27 mouse cellular contexts compared by ENCODE assay signal in the genomic region with DNA sequence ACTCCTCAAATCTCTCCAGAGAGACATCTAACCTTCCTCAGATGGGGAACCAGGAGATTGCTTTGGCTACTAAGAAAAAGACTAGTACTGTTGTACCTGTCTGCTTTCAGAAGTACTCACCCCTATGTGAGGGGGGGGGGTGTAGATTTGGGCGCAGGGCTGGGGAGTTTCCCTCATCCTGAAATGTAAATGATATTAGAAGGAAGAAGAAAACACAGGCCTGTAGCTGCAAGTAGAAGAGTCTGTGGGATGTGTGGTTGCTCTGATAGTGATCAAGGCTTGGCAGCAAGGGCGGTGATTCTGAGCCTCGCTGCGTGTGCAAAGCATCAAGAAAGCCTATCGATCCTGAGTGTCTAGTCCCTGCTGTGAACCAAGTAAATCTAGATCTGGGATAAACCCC. TPM values are rescaled to one million over a fixed set of nuclear protein-coding genes. Genes with fewer than 3 reads are reported as not detected.
"Had no signal": no experiment of that assay in that cellular context is flagged by ENCODE, and none has a peak within 500 bp of the region (broad histone marks: within the 10 kb centered on the region; RNA-seq: fewer than 3 reads in every experiment).

No protein-coding gene starts in this region.

- H3K9ac ChIP-seq: limb, embryonic 12.5 days; limb, embryonic 15.5 days; liver, embryonic 14.5 days; liver, postnatal 0 days; lung, embryonic 14.5 days; midbrain, embryonic 13.5 days had no signal

- H3K4me1 ChIP-seq: limb, embryonic 12.5 days; limb, embryonic 15.5 days; midbrain, embryonic 10.5 days; midbrain, embryonic 13.5 days had no signal

- H3K27me3 ChIP-seq: limb, embryonic 12.5 days; limb, embryonic 15.5 days; midbrain, embryonic 13.5 days had no signal

- DNase-seq: kidney, adult 8-10 months; kidney, postnatal 14 days; kidney, postnatal 4 days; left cerebral cortex, postnatal 4 days; liver, postnatal 0 days; lung, embryonic 14.5 days; thymus, adult 2 months; thymus, postnatal 14 days; thymus, postnatal 4 days had no signal

- H3K36me3 ChIP-seq: limb, embryonic 12.5 days; limb, embryonic 15.5 days; midbrain, embryonic 10.5 days; midbrain, embryonic 13.5 days had no signal

- H3K4me3 ChIP-seq: limb, embryonic 12.5 days; limb, embryonic 15.5 days; midbrain, embryonic 10.5 days; midbrain, embryonic 13.5 days had no signal

- H3K9me3 ChIP-seq: limb, embryonic 12.5 days; limb, embryonic 15.5 days; midbrain, embryonic 10.5 days; midbrain, embryonic 13.5 days had no signal

- H3K4me2 ChIP-seq: limb, embryonic 12.5 days; limb, embryonic 15.5 days; liver, embryonic 11.5 days; lung, embryonic 14.5 days; midbrain, embryonic 13.5 days had no signal

- H3K27ac ChIP-seq: limb, embryonic 12.5 days; limb, embryonic 15.5 days; liver, embryonic 14.5 days; macrophage; midbrain, embryonic 10.5 days; midbrain, embryonic 13.5 days; stomach, postnatal 0 days had no signal

RNA-seq across cellular contexts. Expression of gene Tmem45a, which starts 43.0 kb away (rescaled TPM):
- total RNA-seq: monocyte, adult 5-6 weeks had no signal
- polyA plus RNA-seq: macrophage had no signal

RNA-seq across cellular contexts. Expression of gene Adgrg7, which starts 47.3 kb away (rescaled TPM):
- total RNA-seq: layer of hippocampus, adult 18-20 months; layer of hippocampus, postnatal 14 days; left cerebral cortex, adult 8-10 months; left cerebral cortex, postnatal 14 days; left cerebral cortex, postnatal 4 days; monocyte, adult 5-6 weeks had no signal
- polyA plus RNA-seq: kidney, embryonic 16.5 days; limb, embryonic 12.5 days; liver, embryonic 11.5 days; liver, postnatal 0 days; lung, embryonic 14.5 days; lung, postnatal 0 days; midbrain, embryonic 10.5 days; midbrain, embryonic 13.5 days; midbrain, embryonic 16.5 days; neural tube, embryonic 11.5 days; neural tube, embryonic 14.5 days; stomach, postnatal 0 days had no signal
